Mouse (Mus musculus) CH12.LX (cell line): ENCODE results near the gene Zfp688.

ENCODE experiments used
- CTCF ChIP-seq, 2 experiments: IDR thresholded peaks in 1 of 2; conservative IDR thresholded peaks in 1 of 2; 2 replicates each; pipeline ENCODE4 v1.5.1; 2011 to 2012; ENCODE audit warnings: low read depth in 2 of 2, low read length in 2 of 2, improper control_type of control experiment in 1 of 2, inconsistent platforms in 1 of 2, mild to moderate bottlenecking in 1 of 2, moderate library complexity in 1 of 2
- MAX ChIP-seq: IDR thresholded peaks from 2 replicates; pipeline ENCODE4 v1.6.1; 2011; ENCODE audit warnings: low read length, improper control_type of control experiment
- MAZ ChIP-seq: IDR thresholded peaks from 2 replicates; pipeline ENCODE4 v1.6.1; 2012; ENCODE audit warnings: low read depth, mild to moderate bottlenecking, inconsistent platforms, low read length, improper control_type of control experiment, moderate library complexity
- MEF2A ChIP-seq: IDR thresholded peaks from 2 replicates; pipeline ENCODE4 v1.6.1; 2014; ENCODE audit warnings: low read depth, mild to moderate bottlenecking, inconsistent platforms, low read length, improper control_type of control experiment, borderline replicate concordance
- MXI1 ChIP-seq: IDR thresholded peaks from 2 replicates; pipeline ENCODE4 v1.6.1; 2011; ENCODE audit warnings: mild to moderate bottlenecking, low read depth, low read length, improper control_type of control experiment
- NELFE ChIP-seq: IDR thresholded peaks from 2 replicates; pipeline ENCODE4 v1.6.1; 2011; ENCODE audit warnings: low read depth, low read length, improper control_type of control experiment
- POLR2A ChIP-seq: IDR thresholded peaks from 2 replicates; pipeline ENCODE4 v1.6.1; 2011; ENCODE audit warnings: low read depth, mild to moderate bottlenecking, improper control_type of control experiment, low read length
- SIN3A ChIP-seq: IDR thresholded peaks from 2 replicates; pipeline ENCODE4 v1.6.1; 2012; ENCODE audit warnings: low read length, improper control_type of control experiment, inconsistent platforms
- ZNF384 ChIP-seq: IDR thresholded peaks from 2 replicates; pipeline ENCODE4 v1.6.1; 2012; ENCODE audit warnings: low read depth, low read length, improper control_type of control experiment, inconsistent platforms

- TF ChIP-seq CTCF (conservative IDR thresholded peaks at IDR 0.05 in 1 of 2, IDR thresholded peaks at IDR 0.05 in 1 of 2; ENCODE audit: low read depth in 2 of 2, low read length in 2 of 2) (no peak), MXI1 (no peak), POLR2A (no peak), NELFE (no peak), MAZ (no peak), ZNF384 (no peak), MEF2A (no peak), SIN3A (no peak), MAX (no peak)
These were observed 33.0 kb upstream of the Zfp688 start for GRCm38 (mm10) chr7:127454905-127455304.
